In the genomic region with DNA sequence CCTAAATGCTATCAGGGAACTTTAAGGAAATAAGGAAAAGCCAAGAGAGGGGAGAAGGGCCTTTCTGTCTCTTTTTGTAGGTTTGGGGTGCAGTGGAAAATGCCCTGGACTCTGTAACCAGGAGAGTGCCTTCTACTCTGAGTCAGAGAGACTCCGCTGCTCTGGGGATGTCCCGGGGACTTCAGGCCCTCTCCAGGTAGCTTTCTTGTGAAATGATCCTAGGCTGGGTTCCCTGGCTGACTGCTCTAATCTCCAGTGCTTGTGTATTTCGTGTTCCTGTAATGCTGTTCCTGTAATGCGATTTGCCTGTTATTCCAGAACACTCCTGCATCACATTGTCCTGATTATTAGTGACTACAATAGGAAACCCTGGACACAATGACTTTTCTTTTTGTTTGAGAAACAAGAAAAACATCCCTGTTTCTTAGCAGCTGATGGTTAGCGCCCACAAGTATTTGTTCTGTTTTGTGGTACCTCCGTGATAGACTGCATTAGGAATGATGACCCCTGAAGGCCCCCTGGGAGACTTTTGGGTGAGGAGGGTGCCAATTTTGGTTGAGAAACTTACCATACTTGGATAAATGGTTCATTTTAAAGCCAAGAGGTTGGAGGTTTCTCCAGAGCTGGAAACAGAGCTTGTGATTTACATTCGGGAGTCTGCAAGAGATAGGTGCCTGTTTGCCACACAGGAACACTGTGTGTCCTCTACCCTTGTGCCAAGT, we compare ENCODE assay signal across 8 mouse cellular contexts. TPM values are rescaled to one million over a fixed set of nuclear protein-coding genes. Genes with fewer than 3 reads are reported as not detected.
DNase-seq lines count a peak whose midpoint lies in the region; ATAC-seq and TF ChIP-seq lines count a peak whose summit lies in the region.

No protein-coding gene starts in this region.

- H3K9ac ChIP-seq in lung, embryonic 14.5 days, result peak overlapping the region; percentile 80
- H3K9ac ChIP-seq in hindbrain, embryonic 13.5 days, result peak overlapping the region; percentile 83
- H3K9ac ChIP-seq in midbrain, embryonic 13.5 days (replicated peaks), result peak overlapping the region; percentile 88

- H3K4me2 ChIP-seq in lung, embryonic 14.5 days, result peak overlapping the region; percentile 89
- H3K4me2 ChIP-seq in hindbrain, embryonic 13.5 days, result peak overlapping the region; percentile 87
- H3K4me2 ChIP-seq in midbrain, embryonic 13.5 days (replicated peaks), result peak overlapping the region; percentile 94

- peaks cover 3% of the 10 kb centered on the region; the same call in 1 of the 2 replicates for H3K4me1 ChIP-seq in lung, embryonic 14.5 days (ENCODE audit: insufficient read depth)
- peaks cover 13% of the 10 kb centered on the region for H3K4me1 ChIP-seq in hindbrain, embryonic 13.5 days (replicated peaks)
- peaks cover 13% of the 10 kb centered on the region for H3K4me1 ChIP-seq in midbrain, embryonic 13.5 days (replicated peaks)

- H3K27ac ChIP-seq in lung, embryonic 14.5 days (ENCODE audit: low read depth), result peak overlapping the region; percentile 36; the same call in 1 of the 2 replicates
- no peak overlapping the region for H3K27ac ChIP-seq in hindbrain, embryonic 13.5 days
- H3K27ac ChIP-seq in midbrain, embryonic 13.5 days, result no peak overlapping the region

- H3K4me3 ChIP-seq in lung, embryonic 14.5 days (ENCODE audit: low read depth, low read length), result peak overlapping the region; percentile 76
- H3K4me3 ChIP-seq in hindbrain, embryonic 13.5 days, result peak overlapping the region; percentile 62
- H3K4me3 ChIP-seq in midbrain, embryonic 13.5 days (replicated peaks), result peak overlapping the region; percentile 83

- DNase-seq in lung, embryonic 14.5 days, result peak; percentile 27
- no peak for DNase-seq in lung, postnatal 10 days
- DNase-seq in brain, embryonic 14.5 days (ENCODE audit: low read depth), result peak; percentile 23
- DNase-seq in left cerebral cortex, adult 9 months (ENCODE audit: low spot score in 2 of 2), result no peak
- DNase-seq in gastrocnemius, postnatal 25 days, result no peak
- no peak for DNase-seq in gastrocnemius, adult 8-10 months (ENCODE audit: low spot score in 2 of 2)

- WGBS in lung, embryonic 14.5 days, result 31% methylated on average over 7 of the region's 7 CpGs
- 27% methylated on average over 7 of the region's 7 CpGs for WGBS in hindbrain, embryonic 13.5 days
- WGBS in midbrain, embryonic 13.5 days, result 25% methylated on average over 7 of the region's 7 CpGs

- TF ChIP-seq CTCF in lung, embryonic 14.5 days (IDR thresholded peaks at IDR 0.05; ENCODE audit: low read depth), result no peak
- no peak for TF ChIP-seq CTCF in brain, embryonic 14.5 days (IDR thresholded peaks at IDR 0.05; ENCODE audit: borderline replicate concordance, extremely low read depth, insufficient read depth, insufficient read length)

- no peaks in the 10 kb centered on the region for H3K36me3 ChIP-seq in lung, embryonic 14.5 days (ENCODE audit: insufficient read depth)
- no peaks in the 10 kb centered on the region for H3K36me3 ChIP-seq in hindbrain, embryonic 13.5 days
- H3K36me3 ChIP-seq in midbrain, embryonic 13.5 days, result no peaks in the 10 kb centered on the region

- TF ChIP-seq POLR2A in brain, embryonic 14.5 days (IDR thresholded peaks at IDR 0.05; ENCODE audit: borderline replicate concordance, extremely low read depth, insufficient read depth, insufficient read length, poor library complexity, severe bottlenecking), result no peak

- ATAC-seq in lung, embryonic 14.5 days (ENCODE audit: insufficient read depth), result no peak
- ATAC-seq in hindbrain, embryonic 13.5 days (ENCODE audit: low FRiP score), result no peak; the same call in 1 of the 2 replicates
- no peak for ATAC-seq in midbrain, embryonic 13.5 days

- no peaks in the 10 kb centered on the region for H3K9me3 ChIP-seq in lung, embryonic 14.5 days (ENCODE audit: low read depth, low read length)
- no peaks in the 10 kb centered on the region for H3K9me3 ChIP-seq in hindbrain, embryonic 13.5 days
- H3K9me3 ChIP-seq in midbrain, embryonic 13.5 days, result no peaks in the 10 kb centered on the region

- H3K27me3 ChIP-seq in lung, embryonic 14.5 days (ENCODE audit: insufficient read depth, low read length), result no peaks in the 10 kb centered on the region
- H3K27me3 ChIP-seq in hindbrain, embryonic 13.5 days, result 0 out of 2 replicates have a peak, but pooled peaks cover 5% of the 10 kb centered on the region
- H3K27me3 ChIP-seq in midbrain, embryonic 13.5 days, result no peaks in the 10 kb centered on the region

RNA-seq across cellular contexts. Expression of a gene that starts 0.9 kb away (rescaled TPM):
- 12.9 and 13.2 TPM in 2 replicates for polyA plus RNA-seq in lung, embryonic 14.5 days (2014; fragmentation: Nextera tagmentation; extraction: Ambion mirVana)
- polyA plus RNA-seq in brain, embryonic 14.5 days (2012; rRNA removed), result 12.3 and 12.4 TPM in 2 replicates
- 8.0 and 10.9 TPM in 2 replicates for polyA plus RNA-seq in hindbrain, embryonic 13.5 days (2015; fragmentation: Nextera tagmentation; extraction: Ambion mirVana)
- 6.9 and 7.1 TPM in 2 replicates for polyA plus RNA-seq in midbrain, embryonic 13.5 days (2015; fragmentation: Nextera tagmentation; extraction: Ambion mirVana)
- total RNA-seq in gastrocnemius, postnatal 25 days (2021), result 10 to 100 TPM; 18.8 to 21.8 TPM
- total RNA-seq in gastrocnemius, adult 8-10 months (2022), result 10 to 100 TPM; 17.2 to 23.2 (median 21.4) TPM

RNA-seq across cellular contexts. Expression of a gene that starts 45.1 kb away (rescaled TPM):
- polyA plus RNA-seq in lung, embryonic 14.5 days (2014; fragmentation: Nextera tagmentation; extraction: Ambion mirVana), result 160 and 166 TPM in 2 replicates
- polyA plus RNA-seq in brain, embryonic 14.5 days (2012; rRNA removed), result 83.0 and 95.1 TPM in 2 replicates
- polyA plus RNA-seq in hindbrain, embryonic 13.5 days (2015; fragmentation: Nextera tagmentation; extraction: Ambion mirVana), result 193 and 197 TPM in 2 replicates
- polyA plus RNA-seq in midbrain, embryonic 13.5 days (2015; fragmentation: Nextera tagmentation; extraction: Ambion mirVana), result 198 and 214 TPM in 2 replicates
- total RNA-seq in gastrocnemius, postnatal 25 days (2021), result 10 to 100 TPM; 61.1 to 62.4 TPM
- 10 to 100 TPM; 62.1 to 69.9 (median 67.5) TPM for total RNA-seq in gastrocnemius, adult 8-10 months (2022)

Comparison
In these comparisons a context has a peak if more than half of its experiments do, and no peak if none do; other contexts are left out.
1. DNase-seq: peak in lung, embryonic 14.5 days (single experiment) and brain, embryonic 14.5 days (single experiment); none in lung, postnatal 10 days (single experiment), left cerebral cortex, adult 9 months (0 of 2), gastrocnemius, postnatal 25 days (single experiment) and gastrocnemius, adult 8-10 months (0 of 2).
2. Peak in every context shown above with its lines, with median percentiles within 50 percentile points of each other: H3K4me2 ChIP-seq, H3K4me3 ChIP-seq and H3K9ac ChIP-seq.